Mouse (Mus musculus) ovary, postnatal 14 days (tissue): Measurements from ENCODE around the gene Ifna14.
"Not testable (repeated sequence)": the region's sequence is repeated elsewhere in the genome, so short reads cannot be mapped to it uniquely, and the experiment has no call there.

Experiments used
- DNase-seq: peaks from one replicate; pipeline ENCODE4 v3.0.0; 2022; ENCODE audit warnings: low spot score

Ifna14 gene

DNA sequence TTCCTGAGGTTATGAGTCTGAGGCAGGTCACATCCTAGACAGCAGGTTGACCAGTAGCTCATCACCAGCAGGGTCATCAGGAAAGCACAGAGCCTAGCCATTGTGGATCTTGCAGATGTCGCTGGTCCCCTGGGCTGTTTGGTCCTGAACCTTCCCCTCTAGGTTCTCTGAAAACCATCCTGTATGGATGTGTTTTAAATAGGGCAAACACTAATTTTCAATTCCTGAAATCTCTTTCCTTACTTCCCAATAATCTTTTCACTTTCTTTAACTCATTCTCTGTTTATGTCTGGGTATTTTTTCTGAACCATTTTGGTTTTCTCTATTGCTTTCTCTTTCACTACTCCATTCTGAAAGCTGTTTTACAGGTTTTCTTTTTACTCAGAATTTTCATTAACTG lies at the start of gene Ifna14:
Ifna14 (minus strand) TSS at position 101 of the 400 bp plus-strand sequence.
- no peak for DNase-seq

DNA sequence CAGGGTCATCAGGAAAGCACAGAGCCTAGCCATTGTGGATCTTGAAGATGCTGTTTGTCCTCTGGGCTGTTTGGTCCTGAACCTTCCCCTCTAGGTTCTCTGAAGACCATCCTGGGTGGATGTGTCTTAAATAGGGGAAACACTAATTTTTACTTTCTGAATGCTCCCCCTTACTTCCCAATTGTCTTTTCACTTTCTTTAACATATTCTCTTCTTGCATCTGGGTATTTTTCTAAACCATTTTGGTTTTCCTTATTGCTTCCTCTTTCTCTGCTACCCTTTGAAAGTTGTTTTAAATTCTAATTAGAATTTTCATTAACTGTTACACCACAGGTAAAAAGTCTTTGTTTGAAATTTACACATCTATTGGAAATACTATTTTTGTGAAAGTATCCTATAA lies 31.7 kb upstream of the Ifna14 start, which contains the start of gene Ifna12:
Ifna12 (minus strand) TSS at position 101 of the 400 bp plus-strand sequence.
- DNase-seq, result no peak

DNA sequence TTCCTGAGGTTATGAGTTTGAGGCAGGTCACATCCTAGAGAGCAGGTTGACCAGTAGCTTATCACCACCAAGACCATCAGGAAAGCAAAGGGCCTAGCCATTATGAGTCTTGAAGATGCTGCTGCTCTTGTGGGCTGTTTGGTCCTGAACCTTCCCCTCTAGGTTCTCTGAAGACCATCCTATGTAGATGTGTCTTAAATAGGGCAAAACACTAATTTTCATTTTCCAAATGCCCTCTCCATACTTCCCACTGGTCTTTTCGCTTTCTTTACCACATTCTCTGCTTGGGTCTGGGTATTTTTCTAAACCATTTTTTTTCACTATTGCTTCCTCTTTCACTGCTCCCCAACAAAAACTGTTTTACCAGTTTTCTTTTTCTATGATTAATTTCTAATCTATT lies 20.7 kb upstream of the Ifna14 start, which contains the start of gene Ifna9:
Ifna9 (minus strand) TSS at position 101 of the 400 bp plus-strand sequence.
- DNase-seq, result no peak

DNA sequence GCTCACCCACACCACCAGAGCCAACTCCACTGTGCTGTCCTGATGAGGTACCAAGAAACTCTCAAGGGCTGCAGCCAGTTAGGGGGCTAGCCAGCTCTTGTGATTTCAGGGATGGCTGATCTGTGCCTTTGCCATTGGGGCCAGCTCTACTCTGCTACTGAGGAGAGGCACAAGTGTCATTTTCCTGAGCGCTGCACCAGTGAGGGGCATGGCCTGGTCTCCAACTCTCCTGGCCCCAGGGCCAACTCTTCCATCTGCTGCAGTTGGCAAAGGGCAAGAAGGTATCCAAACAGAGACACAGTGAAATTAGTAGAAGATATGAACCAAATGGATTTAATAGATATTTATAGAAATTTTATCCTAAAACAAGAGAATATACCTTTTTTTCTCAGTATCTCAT lies 9.8 kb downstream of the Ifna14 start:
- no peak for DNase-seq

DNA sequence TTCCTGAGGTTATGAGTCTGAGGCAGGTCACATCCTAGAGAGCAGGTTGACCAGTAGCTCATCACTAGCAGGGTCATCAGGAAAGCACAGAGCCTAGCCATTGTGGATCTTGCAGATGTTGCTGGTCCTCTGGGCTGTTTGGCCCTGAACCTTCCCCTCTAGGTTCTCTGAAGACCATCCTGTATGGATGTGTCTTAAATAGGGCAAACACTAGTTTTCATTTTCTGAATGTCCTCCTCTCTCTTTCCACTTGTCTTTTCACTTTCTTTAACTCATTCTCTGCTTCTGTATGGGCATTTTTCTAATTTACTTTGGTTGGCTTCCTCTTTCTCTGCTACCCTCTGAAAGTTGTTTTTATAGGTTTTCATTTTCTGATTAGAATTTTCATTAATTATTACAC lies 13.5 kb downstream of the Ifna14 start, which contains the start of gene Ifna15:
Ifna15 (minus strand) TSS at position 101 of the 400 bp plus-strand sequence.
- DNase-seq, result not testable (repeated sequence)

DNA sequence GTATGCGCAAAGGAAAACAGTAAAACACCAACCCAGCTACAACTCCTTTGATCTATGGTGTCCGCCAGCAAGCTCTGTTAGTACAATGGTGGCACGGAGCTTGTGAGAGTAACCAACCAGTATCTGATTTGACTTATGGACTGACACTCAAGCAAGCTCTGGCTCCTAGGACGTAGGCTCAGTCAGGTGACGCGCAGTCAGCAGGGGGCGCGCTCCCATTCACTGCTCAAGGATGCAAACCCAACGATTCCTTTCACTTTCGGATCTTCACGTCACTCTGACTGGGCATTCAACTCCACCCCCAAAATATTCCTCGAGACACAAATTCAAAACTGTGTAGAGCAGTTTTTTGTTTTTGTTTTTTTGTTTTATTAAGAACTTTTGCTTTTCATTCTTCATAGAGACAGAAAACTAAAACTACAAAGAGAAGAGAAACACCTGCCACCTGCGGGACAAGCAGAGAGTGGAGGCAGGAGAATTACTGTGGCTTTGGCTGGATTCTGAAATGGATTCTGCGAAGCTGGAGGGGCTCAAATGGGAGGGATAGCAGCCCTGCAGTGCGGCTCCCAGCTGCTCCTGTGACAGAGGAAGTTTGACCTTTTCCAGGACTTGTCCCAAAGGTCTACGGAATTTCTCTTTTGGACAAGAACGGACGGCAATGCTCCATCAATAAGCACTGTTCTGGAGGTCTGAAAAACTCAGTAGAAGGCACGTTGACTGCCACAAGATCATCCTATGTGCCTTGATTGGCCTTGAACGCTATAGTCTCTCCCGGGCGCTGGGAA lies 21.2 kb downstream of the Ifna14 start:
- DNase-seq, result peak; percentile 51

DNA sequence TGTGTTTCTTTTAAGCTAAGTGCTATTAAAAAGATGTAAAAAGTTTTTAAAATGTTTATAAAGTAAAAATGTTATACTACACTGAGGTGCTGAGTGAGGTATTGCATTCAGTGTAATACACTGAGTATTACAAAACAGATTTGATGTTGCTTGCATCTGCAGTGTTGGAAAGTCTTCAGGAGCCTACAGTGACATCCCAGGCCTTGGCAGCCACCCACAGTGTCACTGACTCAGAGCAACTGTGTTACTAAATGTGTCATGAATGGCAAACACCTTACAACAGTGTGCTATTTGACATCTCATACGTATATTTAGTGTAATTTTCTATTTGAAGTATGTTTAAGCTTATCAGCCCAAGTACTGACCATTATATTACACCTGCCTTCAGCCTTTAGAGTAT lies 23.6 kb downstream of the Ifna14 start:
- DNase-seq, result no peak

DNA sequence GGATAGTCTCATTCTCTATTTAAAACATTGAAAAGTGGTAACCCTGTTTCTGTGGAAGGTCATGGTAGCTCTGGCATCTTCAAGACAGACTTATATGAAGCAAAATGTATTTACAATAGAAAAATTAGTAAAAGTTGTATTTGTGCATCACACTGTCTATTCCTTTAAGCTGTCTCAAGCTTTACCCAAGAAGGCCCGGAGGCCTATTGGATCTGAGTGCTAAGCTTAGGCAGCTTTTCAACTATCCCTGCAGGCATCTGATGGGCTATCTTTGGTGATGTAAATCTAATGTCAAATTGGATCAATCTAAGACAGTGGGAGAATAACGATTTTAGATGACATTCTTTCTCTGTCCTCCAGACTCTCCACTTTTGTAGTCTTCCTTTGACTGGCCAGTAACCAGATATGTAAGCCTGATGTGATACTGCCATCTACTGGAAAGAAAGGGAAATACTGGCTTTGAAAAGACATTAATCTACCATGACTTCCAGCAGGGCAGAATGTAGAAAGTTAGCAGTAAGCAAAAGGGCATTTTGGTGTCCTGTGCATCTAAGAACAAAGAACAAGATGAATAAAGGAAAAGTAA lies 27.9 kb downstream of the Ifna14 start:
- DNase-seq, result peak; percentile 14

DNA sequence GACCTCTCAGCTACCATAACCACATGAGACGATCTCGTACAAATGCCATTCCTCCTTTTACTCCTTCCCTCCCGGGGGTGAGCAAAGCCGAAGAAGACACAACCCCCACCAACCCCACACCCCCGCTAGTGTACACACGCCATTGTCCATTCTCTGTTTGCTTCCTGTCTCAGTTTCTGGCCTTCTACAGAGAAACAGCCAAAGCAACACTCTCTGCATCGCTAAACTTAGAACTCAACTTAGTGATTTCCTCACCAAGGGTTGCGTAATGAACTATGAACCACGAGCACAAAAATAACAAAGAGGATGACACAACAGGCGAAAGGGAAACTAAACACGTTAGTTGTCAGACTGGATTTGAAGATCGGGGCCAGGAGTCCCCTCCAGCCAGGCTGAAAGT lies 34.3 kb downstream of the Ifna14 start:
- no peak for DNase-seq

DNA sequence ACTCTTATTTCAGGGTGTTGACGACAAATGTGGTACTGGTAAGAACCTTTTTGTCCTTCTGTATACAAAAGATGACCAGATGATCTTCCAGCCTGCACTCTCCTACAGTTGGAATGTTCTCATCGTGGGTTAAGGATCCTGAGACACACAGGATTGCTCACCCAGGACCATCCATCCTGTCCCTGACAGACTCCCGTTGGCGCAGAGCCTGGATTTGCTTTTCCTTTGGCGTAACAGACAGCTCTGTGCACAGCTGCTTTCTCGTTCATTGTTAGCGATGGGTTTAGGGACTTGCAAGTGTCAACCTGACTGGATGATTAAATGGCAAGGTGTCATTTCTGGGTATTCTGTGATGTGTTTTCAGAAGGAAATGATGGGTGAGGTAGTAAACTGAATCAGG lies 35.0 kb downstream of the Ifna14 start:
- DNase-seq, result no peak

DNA sequence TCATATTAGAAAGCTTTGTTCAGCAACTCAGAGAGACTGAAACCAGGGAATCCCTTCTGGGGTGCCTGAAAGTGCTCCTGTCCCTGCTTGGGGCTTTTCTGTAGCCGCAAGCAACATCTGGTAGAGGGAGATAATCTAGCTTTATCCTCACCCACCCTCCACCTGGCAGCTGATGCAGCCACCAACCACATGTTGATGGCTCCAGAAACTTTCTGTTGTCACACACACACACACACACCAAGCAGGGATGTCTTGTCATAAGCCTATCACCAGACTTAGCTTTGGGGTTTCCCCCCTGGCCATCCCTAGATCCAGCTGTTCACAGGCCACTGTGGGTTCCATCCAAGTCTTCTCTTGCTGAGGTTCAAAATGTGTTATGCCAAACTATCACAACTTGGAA lies 35.9 kb downstream of the Ifna14 start:
- DNase-seq, result no peak

DNA sequence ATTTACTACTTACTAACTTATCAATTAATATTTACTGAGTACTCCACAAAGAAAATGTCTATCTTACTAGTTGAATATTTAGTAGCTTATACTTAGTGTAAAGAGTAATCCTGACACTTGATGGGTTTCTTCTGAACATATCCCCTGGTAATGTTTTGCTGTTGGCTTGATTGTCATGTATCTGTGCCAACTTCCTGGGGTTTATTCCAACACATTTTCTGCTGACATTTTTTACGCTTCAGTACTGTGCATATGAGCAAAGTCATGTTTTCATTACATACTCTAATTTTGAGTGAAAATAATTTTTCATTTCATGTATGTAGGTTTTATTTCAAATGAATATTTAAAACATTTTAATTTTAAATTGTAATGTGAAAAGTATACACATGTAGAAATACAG lies 36.7 kb downstream of the Ifna14 start:
- DNase-seq, result no peak

DNA sequence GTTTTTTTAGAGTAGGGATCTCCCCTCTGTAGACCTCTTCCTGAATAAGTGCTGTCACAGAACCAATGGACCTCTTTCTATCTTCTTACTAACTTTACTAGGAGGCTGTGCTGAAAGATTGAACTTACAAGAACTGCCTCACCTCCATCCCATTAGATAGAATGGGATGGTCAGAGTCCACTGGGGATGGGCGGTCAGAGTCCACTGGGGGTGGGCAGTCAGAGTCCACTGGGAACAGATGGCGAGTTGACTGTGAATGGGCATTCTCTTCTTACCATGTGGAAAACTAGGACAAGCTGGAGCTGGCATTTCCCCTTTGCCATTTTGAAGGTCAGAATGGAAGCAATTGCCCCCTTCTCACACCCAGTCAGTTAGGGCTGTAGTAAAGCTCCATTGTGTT lies 38.1 kb downstream of the Ifna14 start:
- no peak for DNase-seq

DNA sequence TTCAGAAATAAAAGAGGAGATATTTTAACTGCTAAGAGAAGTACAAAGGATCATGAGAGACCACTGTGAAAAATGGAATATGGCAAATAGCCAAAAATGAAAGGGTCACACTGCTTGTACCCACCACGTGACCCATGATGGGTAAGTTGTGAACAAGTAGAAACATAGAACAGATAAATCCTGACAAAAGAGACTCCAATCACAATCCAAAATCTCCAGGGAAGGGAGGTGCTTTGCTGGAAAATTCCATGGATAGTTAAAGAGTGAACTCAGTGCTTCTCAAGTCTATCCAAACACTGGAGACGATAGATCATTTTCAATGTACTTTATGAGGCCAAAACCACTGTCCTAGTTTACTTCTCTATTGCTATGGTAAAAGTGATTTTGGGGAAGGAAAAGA lies 40.7 kb downstream of the Ifna14 start:
- no peak for DNase-seq

DNA sequence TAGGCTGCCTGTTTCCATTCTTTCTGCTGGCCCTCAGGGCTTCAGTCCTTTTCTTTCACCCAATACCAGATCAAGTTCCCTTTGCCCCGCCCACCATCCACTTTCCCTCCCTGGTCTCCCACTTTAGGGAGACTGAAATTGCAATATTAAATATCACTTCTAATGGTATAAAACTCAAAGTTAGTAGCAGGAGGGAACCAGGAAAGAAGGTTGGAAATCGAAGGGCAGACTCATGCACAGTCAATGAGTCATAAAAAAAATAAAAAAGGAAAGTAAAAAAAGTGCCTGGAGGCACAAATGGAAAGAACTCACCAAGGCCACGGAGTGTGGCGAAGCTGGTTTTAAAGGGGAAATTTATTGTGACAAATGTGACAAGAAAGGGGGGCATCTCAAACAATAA lies 41.3 kb downstream of the Ifna14 start:
- no peak for DNase-seq

DNA sequence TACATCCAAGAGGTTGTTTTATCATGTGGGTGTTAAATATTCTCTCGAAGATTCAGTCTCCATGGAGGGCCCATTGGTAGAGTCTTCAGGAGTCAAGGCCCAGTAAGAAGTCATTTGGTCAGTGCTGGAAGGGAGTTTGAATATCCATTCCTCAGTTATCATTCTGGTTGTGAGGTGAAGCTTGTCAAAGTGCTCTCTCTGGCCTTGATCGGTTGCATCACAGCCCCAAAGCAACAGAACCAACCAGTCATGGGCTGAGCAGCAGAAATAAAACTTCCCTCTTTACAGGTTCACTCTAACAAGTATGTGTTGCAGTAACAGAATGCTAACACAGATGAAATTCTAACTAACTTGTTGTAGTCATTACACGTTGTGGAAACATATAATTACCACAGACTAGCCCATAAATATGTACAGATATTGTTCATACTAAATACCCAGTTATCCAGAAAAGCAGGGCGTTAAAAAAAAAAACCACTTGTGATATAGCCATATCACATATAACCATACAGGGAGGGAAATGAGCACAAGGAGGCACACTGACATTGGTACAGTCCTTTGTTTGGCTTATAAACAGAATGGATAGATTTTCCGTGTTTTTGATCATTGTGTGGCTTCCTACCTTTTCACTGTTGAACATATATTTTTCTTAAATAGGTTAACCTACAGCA lies 45.1 kb downstream of the Ifna14 start:
- DNase-seq, result no peak

DNA sequence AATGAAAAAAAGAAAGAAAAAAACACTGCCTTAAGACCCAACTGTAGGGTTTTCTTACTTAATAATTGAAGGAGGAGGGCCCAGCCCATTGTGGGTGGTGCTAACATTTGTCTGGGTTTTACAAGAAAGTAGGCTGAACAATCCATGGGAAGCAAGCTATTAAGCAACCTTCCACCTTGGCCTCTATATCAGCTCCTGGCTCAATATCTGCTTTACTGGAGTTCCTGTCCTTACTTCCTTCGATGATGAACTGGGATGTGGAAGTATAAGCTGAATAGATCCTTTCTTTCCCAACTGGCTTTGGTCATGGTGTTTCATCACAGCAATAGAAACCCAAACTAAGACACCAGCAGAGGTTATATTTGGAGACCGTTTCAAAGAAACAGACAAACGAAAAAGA lies 46.2 kb downstream of the Ifna14 start:
- no peak for DNase-seq

DNA sequence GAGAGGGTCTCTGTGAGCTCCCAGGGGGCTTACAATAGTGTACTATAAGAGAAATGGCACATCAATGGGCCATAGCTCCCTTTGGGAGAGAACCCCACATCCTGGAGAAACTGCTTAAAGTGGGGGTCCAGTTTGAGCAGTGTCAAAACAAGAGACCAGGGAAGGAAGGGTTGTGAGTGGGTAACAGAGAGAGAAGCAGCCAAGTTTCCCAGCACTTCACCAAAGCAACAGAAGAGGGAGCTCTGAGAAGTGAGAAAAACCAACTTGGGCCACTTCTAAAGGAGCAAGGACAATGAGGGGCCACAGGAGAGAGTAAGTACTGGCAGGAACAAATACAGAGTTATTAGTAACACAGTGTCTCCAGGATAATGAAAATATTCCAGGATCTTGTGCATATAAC lies 48.4 kb downstream of the Ifna14 start:
- no peak for DNase-seq

DNA sequence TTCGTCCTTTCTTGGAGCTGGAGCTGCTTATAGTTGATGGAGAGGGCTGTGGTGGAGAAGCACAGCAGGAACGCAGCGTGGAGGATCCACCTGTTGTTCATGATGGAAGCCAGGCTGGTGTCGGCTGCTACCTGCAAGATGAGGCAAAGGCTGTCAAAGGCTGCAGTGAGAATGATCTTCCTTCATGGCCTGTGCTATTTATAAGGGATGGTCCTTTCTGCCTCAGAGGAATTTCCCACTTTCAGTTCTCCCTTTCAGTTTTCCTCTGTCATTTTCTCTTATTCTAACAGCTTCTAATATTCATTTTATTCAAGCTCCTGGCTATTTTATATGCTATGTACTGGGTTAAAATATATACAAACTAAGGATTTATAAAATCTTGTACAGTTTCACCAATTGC lies 48.9 kb downstream of the Ifna14 start, which contains the start of gene Ifnb1:
Ifnb1 (minus strand) TSS at position 101 of the 400 bp plus-strand sequence.
- DNase-seq, result no peak
